Mouse (Mus musculus): ENCODE measurements around the gene Colq. TPM values are rescaled to one million over a fixed set of nuclear protein-coding genes. Genes with fewer than 3 reads are reported as not detected.

The Colq gene
- polyA plus RNA-seq, 1 experiment = not detected

DNA sequence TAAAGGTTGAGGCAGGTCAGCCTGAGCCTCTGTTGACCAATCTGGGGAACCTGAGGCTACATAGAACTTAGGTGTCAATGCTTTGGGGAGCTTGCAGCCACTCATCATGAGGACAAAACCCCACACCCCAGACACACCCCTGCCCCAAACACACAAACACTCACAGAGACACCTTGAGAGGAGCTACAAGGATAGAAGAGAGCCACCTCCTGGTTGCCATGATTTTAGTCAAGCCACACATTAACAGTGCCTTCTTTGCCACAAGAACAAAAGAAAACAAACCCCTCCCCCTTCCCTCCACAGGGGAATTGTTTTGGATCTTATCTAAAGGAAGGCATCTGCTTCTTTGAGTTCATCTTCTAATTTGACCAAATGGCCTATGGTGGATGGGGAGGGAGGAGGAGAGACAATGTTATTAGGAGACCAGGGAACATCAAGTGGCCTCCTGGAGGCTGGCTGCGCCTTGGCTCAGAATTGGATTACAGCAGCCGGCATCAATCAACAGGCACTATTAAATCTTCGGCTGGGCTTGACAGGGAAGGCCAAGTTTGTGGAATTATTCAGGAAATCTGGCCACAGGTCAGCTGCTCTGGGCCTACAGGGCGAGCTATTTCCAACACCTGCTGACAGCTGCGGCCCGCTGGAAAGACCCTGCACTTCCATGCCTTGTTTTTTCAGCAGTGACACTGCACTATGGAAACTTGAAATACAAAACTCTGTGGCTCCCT, 26.5 kb downstream of the Colq start:
- no peak for TF ChIP-seq EP300 (IDR thresholded peaks at IDR 0.05; ENCODE audit: insufficient read depth, low read depth, low read length)
- no peak for TF ChIP-seq CTCF (IDR thresholded peaks at IDR 0.05; ENCODE audit: low read depth, low read length)
- TF ChIP-seq POLR2A (IDR thresholded peaks at IDR 0.05; ENCODE audit: insufficient read depth, low read length) = no peak
- Histone ChIP-seq H3K9me3 (replicated peaks; ENCODE audit: control insufficient read depth, insufficient read depth, low read length, poor library complexity, severe bottlenecking) (no peaks in the 10 kb centered on the region), H3K9ac (ENCODE audit: low read depth, poor library complexity, severe bottlenecking) (no peak overlapping the region), H3K4me1 (ENCODE audit: control insufficient read depth, insufficient read depth, low read length) (no peaks in the 10 kb centered on the region), H3K27me3 (ENCODE audit: control insufficient read depth, insufficient read depth, low read length, poor library complexity, severe bottlenecking) (no peaks in the 10 kb centered on the region), H3K36me3 (ENCODE audit: control insufficient read depth, insufficient read depth, low read length, poor library complexity, severe bottlenecking) (no peaks in the 10 kb centered on the region), H3K4me3 (ENCODE audit: low read depth, low read length) (no peak overlapping the region), H3K27ac (ENCODE audit: insufficient read depth, low read length) (no peak overlapping the region)

- Histone ChIP-seq H3K4me3 (ENCODE audit: low read depth, low read length) (no peak overlapping the region), H3K36me3 (ENCODE audit: control insufficient read depth, insufficient read depth, low read length, poor library complexity, severe bottlenecking) (no peaks in the 10 kb centered on the region), H3K27me3 (ENCODE audit: control insufficient read depth, insufficient read depth, low read length, poor library complexity, severe bottlenecking) (no peaks in the 10 kb centered on the region), H3K9me3 (replicated peaks; ENCODE audit: control insufficient read depth, insufficient read depth, low read length, poor library complexity, severe bottlenecking) (no peaks in the 10 kb centered on the region), H3K9ac (ENCODE audit: low read depth, poor library complexity, severe bottlenecking) (no peak overlapping the region), H3K27ac (ENCODE audit: insufficient read depth, low read length) (no peak overlapping the region), H3K4me1 (ENCODE audit: control insufficient read depth, insufficient read depth, low read length) (no peaks in the 10 kb centered on the region)
- TF ChIP-seq EP300 (IDR thresholded peaks at IDR 0.05; ENCODE audit: insufficient read depth, low read depth, low read length) = no peak
- TF ChIP-seq CTCF (IDR thresholded peaks at IDR 0.05; ENCODE audit: low read depth, low read length) = no peak
- no peak for TF ChIP-seq POLR2A (IDR thresholded peaks at IDR 0.05; ENCODE audit: insufficient read depth, low read length)
Observed at GRCm38 (mm10) chr14:31560886-31561285, 30.3 kb downstream of the Colq start.

GRCm38 (mm10) chr14:31559216-31559615, 31.9 kb downstream of the Colq start:
- Histone ChIP-seq H3K4me3 (ENCODE audit: low read depth, low read length) (no peak overlapping the region), H3K9me3 (replicated peaks; ENCODE audit: control insufficient read depth, insufficient read depth, low read length, poor library complexity, severe bottlenecking) (no peaks in the 10 kb centered on the region), H3K36me3 (ENCODE audit: control insufficient read depth, insufficient read depth, low read length, poor library complexity, severe bottlenecking) (no peaks in the 10 kb centered on the region), H3K27me3 (ENCODE audit: control insufficient read depth, insufficient read depth, low read length, poor library complexity, severe bottlenecking) (no peaks in the 10 kb centered on the region), H3K9ac (ENCODE audit: low read depth, poor library complexity, severe bottlenecking) (no peak overlapping the region), H3K4me1 (ENCODE audit: control insufficient read depth, insufficient read depth, low read length) (no peaks in the 10 kb centered on the region), H3K27ac (ENCODE audit: insufficient read depth, low read length) (no peak overlapping the region)
- no peak for TF ChIP-seq CTCF (IDR thresholded peaks at IDR 0.05; ENCODE audit: low read depth, low read length)
- no peak for TF ChIP-seq POLR2A (IDR thresholded peaks at IDR 0.05; ENCODE audit: insufficient read depth, low read length)
- no peak for TF ChIP-seq EP300 (IDR thresholded peaks at IDR 0.05; ENCODE audit: insufficient read depth, low read depth, low read length)

DNA sequence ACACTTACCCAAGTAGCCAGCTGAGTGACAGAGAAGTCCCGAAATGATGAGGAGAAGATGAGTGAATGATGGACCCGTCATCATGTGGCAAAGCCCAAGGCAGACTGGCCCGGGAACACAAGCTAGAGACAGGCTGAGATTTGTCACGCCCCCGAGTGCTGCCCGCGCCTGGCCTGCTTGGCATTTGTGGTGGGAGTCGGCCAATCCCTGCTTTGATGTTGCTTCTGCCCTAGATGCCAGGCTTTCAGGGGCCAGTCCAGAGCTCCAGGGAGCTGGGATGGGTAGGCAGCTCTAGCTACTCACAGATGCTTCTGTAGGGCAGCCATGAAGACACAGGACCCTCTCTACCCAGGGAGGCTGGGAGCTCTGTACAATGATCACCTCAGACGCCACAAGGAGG, 33.4 kb downstream of the Colq start:
- H3K27ac ChIP-seq (ENCODE audit: insufficient read depth, low read length) = no peak overlapping the region
- H3K27me3 ChIP-seq (ENCODE audit: control insufficient read depth, insufficient read depth, low read length, poor library complexity, severe bottlenecking) = no peaks in the 10 kb centered on the region
- no peak overlapping the region for H3K9ac ChIP-seq (ENCODE audit: low read depth, poor library complexity, severe bottlenecking)
- no peaks in the 10 kb centered on the region for H3K9me3 ChIP-seq (replicated peaks; ENCODE audit: control insufficient read depth, insufficient read depth, low read length, poor library complexity, severe bottlenecking)
- H3K4me3 ChIP-seq (ENCODE audit: low read depth, low read length) = no peak overlapping the region
- H3K4me1 ChIP-seq (ENCODE audit: control insufficient read depth, insufficient read depth, low read length) = no peaks in the 10 kb centered on the region
- no peaks in the 10 kb centered on the region for H3K36me3 ChIP-seq (ENCODE audit: control insufficient read depth, insufficient read depth, low read length, poor library complexity, severe bottlenecking)
- TF ChIP-seq EP300 (IDR thresholded peaks at IDR 0.05; ENCODE audit: insufficient read depth, low read depth, low read length) = no peak
- TF ChIP-seq POLR2A (IDR thresholded peaks at IDR 0.05; ENCODE audit: insufficient read depth, low read length) = no peak
- TF ChIP-seq CTCF (IDR thresholded peaks at IDR 0.05; ENCODE audit: low read depth, low read length) = no peak

- Histone ChIP-seq H3K4me3 (ENCODE audit: low read depth, low read length) (no peak overlapping the region), H3K9me3 (replicated peaks; ENCODE audit: control insufficient read depth, insufficient read depth, low read length, poor library complexity, severe bottlenecking) (no peaks in the 10 kb centered on the region), H3K27me3 (ENCODE audit: control insufficient read depth, insufficient read depth, low read length, poor library complexity, severe bottlenecking) (no peaks in the 10 kb centered on the region), H3K36me3 (ENCODE audit: control insufficient read depth, insufficient read depth, low read length, poor library complexity, severe bottlenecking) (no peaks in the 10 kb centered on the region), H3K27ac (ENCODE audit: insufficient read depth, low read length) (no peak overlapping the region), H3K9ac (ENCODE audit: low read depth, poor library complexity, severe bottlenecking) (no peak overlapping the region), H3K4me1 (ENCODE audit: control insufficient read depth, insufficient read depth, low read length) (no peaks in the 10 kb centered on the region)
- TF ChIP-seq CTCF (IDR thresholded peaks at IDR 0.05; ENCODE audit: low read depth, low read length) (no peak), EP300 (IDR thresholded peaks at IDR 0.05; ENCODE audit: insufficient read depth, low read depth, low read length) (no peak), POLR2A (IDR thresholded peaks at IDR 0.05; ENCODE audit: insufficient read depth, low read length) (no peak)
Observed at GRCm38 (mm10) chr14:31557273-31557672, 33.9 kb downstream of the Colq start.

DNA sequence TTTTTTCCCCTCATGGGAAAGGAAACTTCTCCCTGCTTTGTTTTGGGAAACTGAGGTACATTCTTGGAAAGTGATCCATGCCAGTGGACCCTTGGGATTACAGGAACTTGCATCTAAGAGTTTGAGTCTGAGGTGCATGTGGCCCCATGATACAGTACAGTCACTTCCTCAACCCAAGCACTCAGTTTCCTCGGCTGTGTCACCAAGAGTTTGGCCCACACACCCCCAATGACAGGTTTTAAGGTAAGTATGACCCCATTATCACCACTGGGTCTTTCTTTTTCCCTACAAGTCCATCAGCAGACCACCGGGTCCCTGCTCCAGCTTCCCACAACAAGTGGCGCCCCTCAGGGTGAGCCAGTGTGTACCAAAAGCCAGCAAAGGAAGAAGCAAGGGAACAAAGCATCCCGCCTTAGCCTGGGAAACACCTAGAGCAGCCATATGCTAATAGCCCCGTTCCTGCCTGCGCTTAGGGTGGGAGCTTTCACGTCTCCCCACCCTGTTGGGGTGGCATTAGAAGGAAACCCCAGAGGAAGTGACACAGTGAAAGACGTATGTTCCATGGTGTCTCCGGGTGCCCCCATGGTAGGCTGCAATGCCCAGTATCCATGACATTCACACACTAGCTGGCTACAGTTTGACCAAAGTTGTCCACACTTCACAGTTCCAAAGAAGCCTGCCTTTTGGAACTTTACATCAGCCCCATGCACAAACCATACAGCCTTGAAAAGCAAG, 34.5 kb downstream of the Colq start:
- no peaks in the 10 kb centered on the region for H3K4me1 ChIP-seq (ENCODE audit: control insufficient read depth, insufficient read depth, low read length)
- no peaks in the 10 kb centered on the region for H3K27me3 ChIP-seq (ENCODE audit: control insufficient read depth, insufficient read depth, low read length, poor library complexity, severe bottlenecking)
- H3K36me3 ChIP-seq (ENCODE audit: control insufficient read depth, insufficient read depth, low read length, poor library complexity, severe bottlenecking) = no peaks in the 10 kb centered on the region
- H3K9me3 ChIP-seq (replicated peaks; ENCODE audit: control insufficient read depth, insufficient read depth, low read length, poor library complexity, severe bottlenecking) = no peaks in the 10 kb centered on the region
- H3K4me3 ChIP-seq (ENCODE audit: low read depth, low read length) = no peak overlapping the region
- H3K9ac ChIP-seq (ENCODE audit: low read depth, poor library complexity, severe bottlenecking) = no peak overlapping the region
- no peak overlapping the region for H3K27ac ChIP-seq (ENCODE audit: insufficient read depth, low read length)
- TF ChIP-seq EP300 (IDR thresholded peaks at IDR 0.05; ENCODE audit: insufficient read depth, low read depth, low read length) (no peak), CTCF (IDR thresholded peaks at IDR 0.05; ENCODE audit: low read depth, low read length) (no peak), POLR2A (IDR thresholded peaks at IDR 0.05; ENCODE audit: insufficient read depth, low read length) (no peak)

All from ES-Bruce4 (cell line).